Mouse (Mus musculus) C2C12 (cell line): ENCODE results near the gene Nprl2. TPM values are rescaled to one million over a fixed set of nuclear protein-coding genes. Genes with fewer than 3 reads are reported as not detected.

ENCODE experiments used
- H3K27me3 ChIP-seq: one replicate; pipeline ENCODE4 v1.6.1; 2011; ENCODE audit not compliant: control insufficient read depth, insufficient read depth, insufficient read length
- H3K36me3 ChIP-seq: one replicate; pipeline ENCODE4 v1.6.1; 2011; ENCODE audit not compliant: control insufficient read depth, insufficient read depth
- H3K4me3 ChIP-seq: one replicate; pipeline ENCODE4 v1.5.1; 2011; ENCODE audit warnings: mild to moderate bottlenecking, control low read depth; ENCODE audit not compliant: poor library complexity, insufficient read depth, severe bottlenecking
- H3K79me2 ChIP-seq: one replicate; pipeline ENCODE4 v1.6.1; 2011; ENCODE audit not compliant: control insufficient read depth, insufficient read depth
- H3K79me3 ChIP-seq: one replicate; pipeline ENCODE4 v1.6.1; 2011; ENCODE audit warnings: low read depth, control low read depth
- H3ac ChIP-seq: one replicate; pipeline ENCODE3; 2011; ENCODE audit warnings: low read depth; ENCODE audit not compliant: control insufficient read depth, insufficient read length
- CEBPB ChIP-seq: IDR thresholded peaks from one replicate; pipeline ENCODE4 v1.6.1; 2011; ENCODE audit warnings: low read depth, mild to moderate bottlenecking, control low read depth, moderate library complexity
- CTCF ChIP-seq: IDR thresholded peaks from one replicate; pipeline ENCODE4 v1.5.1; 2011; ENCODE audit not compliant: control insufficient read depth, insufficient read depth, insufficient read length
- FOSL1 ChIP-seq: IDR thresholded peaks from one replicate; pipeline ENCODE4 v1.8.0; 2011; ENCODE audit warnings: mild to moderate bottlenecking, low read length; ENCODE audit not compliant: poor library complexity, insufficient read depth, severe bottlenecking
- MAX ChIP-seq: IDR thresholded peaks from one replicate; pipeline ENCODE4 v1.6.1; 2011; ENCODE audit warnings: mild to moderate bottlenecking, control low read depth
- MYOD1 ChIP-seq: IDR thresholded peaks from one replicate; pipeline ENCODE4 v1.6.1; 2011; ENCODE audit warnings: low read depth; ENCODE audit not compliant: control insufficient read depth, insufficient read length
- MYOG ChIP-seq: IDR thresholded peaks from one replicate; pipeline ENCODE4 v1.6.1; 2011; ENCODE audit not compliant: control insufficient read depth, insufficient read length; ENCODE audit errors: extremely low read depth
- USF1 ChIP-seq: IDR thresholded peaks from one replicate; pipeline ENCODE4 v1.6.1; 2011; ENCODE audit warnings: low read depth, mild to moderate bottlenecking, control low read depth, moderate library complexity
- polyA plus RNA-seq: library from polyadenylated mRNA; unstranded; fragments of >200 nt; fragmentation: generic; extraction: Trizol; gene quantifications from one replicate; pipeline ENCODE4 v1.2.1, GENCODE M21; 2012; ENCODE audit warnings: missing spikeins

Gene Nprl2
- polyA plus RNA-seq, 1 experiment: 12.8 TPM

GRCm38 (mm10) chr9:107552690-107553393, 10.8 kb downstream of the Nprl2 start:
- Histone ChIP-seq H3K27me3 (no peaks in the 10 kb centered on the region), H3K4me3 (no peak overlapping the region)

GRCm38 (mm10) chr9:107553541-107554318, 11.7 kb downstream of the Nprl2 start:
- Histone ChIP-seq H3K27me3 (no peaks in the 10 kb centered on the region), H3K36me3 (peaks cover 25% of the 10 kb centered on the region), H3K79me2 (peaks cover 67% of the 10 kb centered on the region), H3K79me3 (peaks cover 34% of the 10 kb centered on the region), H3ac (peak overlapping the region; percentile 52), H3K4me3 (peak overlapping the region; percentile 82)
- no peak for TF ChIP-seq USF1
- no peak for TF ChIP-seq MYOG
- TF ChIP-seq MAX: no peak
- no peak for TF ChIP-seq CEBPB
- TF ChIP-seq FOSL1: no peak
- TF ChIP-seq CTCF: no peak
- no peak for TF ChIP-seq MYOD1

More at GRCm38 (mm10) chr9:107552690-107553393, 10.8 kb downstream of the Nprl2 start:
- peaks cover 59% of the 10 kb centered on the region for H3K79me2 ChIP-seq
- peaks cover 16% of the 10 kb centered on the region for H3K36me3 ChIP-seq
- H3ac ChIP-seq: peak overlapping the region; percentile 52
- TF ChIP-seq CTCF (no peak), CEBPB (no peak), USF1 (no peak), MAX (no peak), FOSL1 (no peak), MYOD1 (no peak), MYOG (no peak)
- peaks cover 33% of the 10 kb centered on the region for H3K79me3 ChIP-seq

GRCm38 (mm10) chr9:107554319-107554825, 12.3 kb downstream of the Nprl2 start:
- Histone ChIP-seq H3K79me3 (peaks cover 40% of the 10 kb centered on the region), H3K4me3 (peak overlapping the region; percentile 82), H3ac (peak overlapping the region; percentile 97), H3K36me3 (peaks cover 32% of the 10 kb centered on the region), H3K27me3 (no peaks in the 10 kb centered on the region), H3K79me2 (peaks cover 74% of the 10 kb centered on the region)
- no peak for TF ChIP-seq CEBPB
- peak; percentile 73 for TF ChIP-seq MAX
- no peak for TF ChIP-seq MYOG
- TF ChIP-seq CTCF: no peak
- no peak for TF ChIP-seq USF1
- TF ChIP-seq FOSL1: no peak
- no peak for TF ChIP-seq MYOD1

- Histone ChIP-seq H3K79me3 (peaks cover 43% of the 10 kb centered on the region), H3ac (peak overlapping the region; percentile 97), H3K79me2 (peaks cover 80% of the 10 kb centered on the region), H3K36me3 (peaks cover 38% of the 10 kb centered on the region), H3K4me3 (peak overlapping the region; percentile 82), H3K27me3 (no peaks in the 10 kb centered on the region)
- TF ChIP-seq CEBPB (no peak), MYOG (no peak), CTCF (no peak), USF1 (no peak), MYOD1 (no peak), MAX (no peak), FOSL1 (no peak)
Measured at GRCm38 (mm10) chr9:107555031-107555457, 13.0 kb downstream of the Nprl2 start.

GRCm38 (mm10) chr9:107555701-107556100, 13.7 kb downstream of the Nprl2 start:
- peak overlapping the region; percentile 82 for H3K4me3 ChIP-seq
- H3K27me3 ChIP-seq: no peaks in the 10 kb centered on the region
- H3K36me3 ChIP-seq: peaks cover 45% of the 10 kb centered on the region
- TF ChIP-seq MYOG (no peak), MAX (no peak), CEBPB (no peak), MYOD1 (no peak), USF1 (no peak), CTCF (no peak), FOSL1 (no peak)
- H3K79me2 ChIP-seq: peaks cover 80% of the 10 kb centered on the region
- peaks cover 43% of the 10 kb centered on the region for H3K79me3 ChIP-seq
- peak overlapping the region; percentile 67 for H3ac ChIP-seq
